Mouse (Mus musculus) 416B (cell line): ENCODE measurements around the gene Lipn.

Experiments used
- DNase-seq: peaks from one replicate; pipeline ENCODE4 v3.0.0; 2011; ENCODE audit warnings: low read depth

Gene Lipn

DNA sequence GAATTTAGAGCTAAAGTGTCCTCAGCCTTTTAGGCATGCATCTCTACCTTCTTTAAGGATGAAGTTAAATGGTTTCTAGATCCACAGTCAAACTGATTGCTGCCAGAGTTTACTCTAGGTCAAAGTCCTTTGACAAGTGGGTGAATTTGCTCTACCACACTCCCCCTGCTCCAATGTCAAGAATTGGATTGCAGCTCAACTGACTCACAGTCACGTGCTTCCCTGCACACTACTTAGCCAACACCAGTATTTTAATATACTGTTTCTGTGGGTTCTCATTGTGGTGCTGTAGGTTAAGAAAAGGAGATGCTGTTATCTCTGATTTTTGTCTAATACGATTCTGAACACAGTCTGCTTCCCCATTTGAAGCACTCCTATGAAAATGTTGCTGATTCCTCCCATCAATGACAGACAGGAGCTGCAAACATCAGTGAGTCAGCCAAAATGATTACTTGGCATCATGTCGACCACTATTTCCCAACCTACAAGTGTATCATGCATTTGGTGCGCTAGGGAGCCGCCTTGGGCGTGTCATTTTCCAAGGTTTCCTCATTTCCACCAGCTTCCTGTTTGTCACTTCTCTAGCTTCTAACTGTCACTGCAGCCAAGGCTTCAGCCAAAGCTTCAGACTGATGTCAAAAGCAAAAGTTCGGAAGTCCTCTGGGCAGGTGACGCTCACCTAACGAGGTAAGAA is at the start of gene Lipn:
TSS of gene Lipn (plus strand) at position 580 of the 694 bp plus-strand sequence.
- DNase-seq, result peak; percentile 59

DNA sequence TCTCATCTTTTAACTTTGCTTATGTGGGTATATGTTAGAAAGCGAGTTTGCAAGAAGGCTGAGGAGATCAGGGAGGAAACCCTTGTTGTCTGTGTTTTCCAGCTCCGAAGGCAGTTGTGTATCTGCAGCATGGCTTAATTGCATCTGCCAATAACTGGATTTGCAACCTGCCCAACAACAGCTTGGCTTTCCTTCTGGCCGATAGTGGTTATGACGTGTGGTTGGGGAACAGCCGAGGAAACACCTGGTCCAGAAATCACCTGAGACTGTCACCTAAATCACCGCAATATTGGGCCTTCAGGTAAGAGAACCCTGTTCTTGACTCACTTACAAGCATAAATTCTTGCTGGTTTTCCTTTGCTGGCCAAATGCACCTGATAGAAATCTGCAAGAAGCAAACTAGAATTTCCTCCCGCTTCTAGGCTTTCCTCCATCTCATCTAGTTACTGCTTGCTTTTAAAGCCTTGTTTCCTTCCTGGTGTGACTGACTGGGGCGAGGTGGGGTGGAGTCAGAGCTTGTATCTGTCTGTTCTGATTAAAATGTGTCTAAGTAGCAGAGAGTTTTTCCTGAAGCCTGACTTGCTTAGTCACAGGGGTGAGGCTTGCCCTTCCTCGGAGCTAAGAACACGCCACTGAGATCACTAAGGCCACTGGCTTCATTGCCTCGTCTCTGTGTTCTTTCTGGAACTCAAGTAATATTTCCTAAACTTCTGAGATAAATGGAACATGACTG is 45.6 kb upstream of the Lipn start:
- DNase-seq, result peak; percentile 15

DNA sequence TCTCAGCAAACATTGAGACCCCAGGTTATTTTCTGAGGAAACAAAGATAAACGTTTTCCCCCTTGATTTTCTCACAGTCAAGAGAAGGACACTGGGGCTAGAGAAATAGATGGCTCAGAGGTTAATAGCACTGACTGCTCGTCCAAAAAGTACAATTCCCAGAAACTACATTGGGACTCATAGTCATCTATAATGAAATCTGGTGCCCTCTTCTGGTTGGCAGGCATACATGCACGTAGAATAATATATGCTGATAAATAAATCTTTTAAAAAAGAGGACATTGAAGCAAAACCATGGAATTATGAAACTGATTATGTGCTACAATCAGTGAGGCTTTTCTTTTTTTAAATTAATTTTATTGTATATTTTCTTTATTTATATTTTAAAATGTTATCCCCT is 44.4 kb upstream of the Lipn start:
- peak; percentile 38 for DNase-seq

DNA sequence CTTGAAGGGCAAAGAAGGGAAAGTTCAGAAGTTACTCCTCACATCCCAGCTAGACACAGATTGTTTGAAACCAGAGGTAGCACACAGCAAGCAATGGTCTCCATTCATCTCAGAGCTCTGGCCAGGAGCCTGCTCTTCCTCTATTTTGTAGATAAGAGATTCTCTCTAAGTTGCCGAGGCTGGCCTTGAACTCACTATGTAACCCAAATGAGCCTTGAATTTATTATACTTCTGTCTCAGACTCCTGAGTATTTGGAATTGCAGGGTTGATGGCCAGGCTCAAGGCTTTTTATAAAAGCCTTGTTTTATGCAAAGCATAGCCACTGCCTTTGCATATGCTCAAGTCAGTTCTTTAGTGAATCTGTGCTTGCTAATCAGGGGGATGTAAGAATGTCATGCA is 27.4 kb upstream of the Lipn start:
- DNase-seq, result no peak

DNA sequence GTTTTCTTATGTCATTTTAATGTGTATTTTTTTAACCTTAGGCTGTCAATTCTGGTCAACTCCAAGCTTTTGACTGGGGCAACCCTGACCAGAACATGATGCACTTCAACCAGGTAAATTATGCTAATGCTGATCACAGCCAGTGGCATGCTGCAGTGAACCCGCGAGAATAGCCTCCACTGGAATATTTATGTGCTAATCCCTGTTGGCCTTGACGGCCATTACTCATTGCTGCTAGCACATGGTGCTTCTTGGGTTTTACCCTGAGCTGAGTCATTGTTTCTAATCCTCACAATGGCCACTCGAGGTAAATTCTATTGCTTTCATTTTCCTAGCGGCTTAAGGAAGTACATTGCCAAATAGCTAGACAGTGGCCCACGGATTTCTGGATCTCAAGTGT is 24.1 kb upstream of the Lipn start:
- peak; percentile 45 for DNase-seq

DNA sequence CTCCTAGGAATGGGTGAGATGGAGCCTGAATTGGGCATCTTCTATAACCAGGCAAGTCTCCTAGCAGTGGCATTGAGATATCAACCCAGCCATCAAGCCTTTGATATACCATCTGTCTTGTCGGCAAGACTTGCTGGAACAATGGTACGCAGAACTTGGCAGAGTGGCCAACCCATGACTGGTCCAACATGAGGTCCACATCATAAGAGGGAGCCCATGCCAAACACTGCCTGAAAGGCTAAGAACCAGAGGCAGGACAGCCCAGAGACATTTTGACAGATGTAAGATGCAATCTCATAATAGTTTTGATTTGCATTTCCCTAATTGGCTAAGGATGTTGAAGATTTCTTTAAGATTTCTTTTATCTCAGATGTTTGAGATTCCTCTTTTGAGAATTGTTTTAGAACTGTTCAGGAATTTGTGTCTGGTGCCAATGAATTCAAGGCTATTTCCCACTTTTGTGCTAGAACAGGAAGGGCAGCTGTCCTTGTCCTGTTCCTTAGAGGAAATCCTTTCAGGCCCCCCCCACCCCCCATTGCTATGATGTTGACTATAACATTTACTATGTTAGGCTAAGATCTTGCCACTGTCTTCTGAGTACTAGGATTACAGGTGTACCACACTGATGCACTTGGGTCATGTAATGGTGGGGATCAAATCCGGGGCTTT is 17.7 kb upstream of the Lipn start:
- DNase-seq, result no peak

DNA sequence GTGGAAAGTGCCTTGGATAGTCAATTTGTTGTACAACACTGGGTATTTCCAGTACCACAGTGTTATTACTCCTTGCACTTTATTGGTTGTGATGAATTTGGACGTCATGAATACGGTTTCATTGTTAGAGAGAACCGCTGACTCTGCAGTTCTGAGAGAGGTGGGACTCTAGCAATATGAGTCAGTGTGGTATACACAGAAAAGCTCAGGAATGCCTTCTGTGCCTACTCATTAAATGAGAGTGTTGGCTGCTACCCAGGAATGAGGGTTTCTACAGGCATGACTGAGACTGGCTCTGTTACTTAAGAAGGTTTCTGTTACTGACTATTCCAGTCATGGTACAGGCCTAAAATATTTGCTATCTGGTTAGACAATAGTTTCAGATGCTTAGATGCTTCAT is 15.7 kb upstream of the Lipn start:
- DNase-seq, result no peak

DNA sequence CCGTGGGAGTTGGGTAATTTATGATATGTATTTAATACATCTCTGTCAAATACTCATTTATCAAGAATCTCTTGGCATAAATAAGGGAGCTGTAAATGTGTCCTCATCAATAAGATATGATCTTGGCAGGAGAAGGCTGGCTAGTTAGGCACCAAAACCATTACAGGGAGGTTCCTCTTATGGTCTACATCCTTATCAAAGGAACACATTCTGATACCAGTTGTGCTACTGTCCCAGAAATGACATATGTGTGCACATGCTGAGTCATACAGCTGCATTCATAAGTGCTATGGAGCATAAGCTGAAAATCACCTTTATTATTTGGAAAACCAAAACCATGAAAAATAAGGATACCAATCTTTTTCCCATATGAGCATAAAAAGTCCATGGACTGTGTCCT is 3.6 kb upstream of the Lipn start:
- no peak for DNase-seq

DNA sequence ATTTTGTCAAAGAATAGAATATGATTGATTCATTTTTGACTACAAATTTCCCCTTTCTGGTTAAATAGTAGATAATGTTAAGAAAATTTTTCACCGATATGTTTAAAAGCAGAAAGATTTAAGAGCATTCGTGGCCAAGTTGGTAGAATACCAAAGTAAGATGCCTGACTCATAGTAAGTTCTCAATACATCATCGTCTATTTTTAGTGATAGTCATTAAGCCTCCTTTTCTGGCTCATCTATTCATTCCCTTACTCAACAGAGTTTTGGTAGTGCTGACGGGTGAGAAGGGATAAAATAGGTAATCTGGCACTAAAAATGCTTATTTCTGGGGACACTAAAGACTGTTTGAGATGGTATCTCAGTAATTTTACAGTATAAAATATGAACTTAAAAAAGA is 3.1 kb upstream of the Lipn start:
- no peak for DNase-seq

DNA sequence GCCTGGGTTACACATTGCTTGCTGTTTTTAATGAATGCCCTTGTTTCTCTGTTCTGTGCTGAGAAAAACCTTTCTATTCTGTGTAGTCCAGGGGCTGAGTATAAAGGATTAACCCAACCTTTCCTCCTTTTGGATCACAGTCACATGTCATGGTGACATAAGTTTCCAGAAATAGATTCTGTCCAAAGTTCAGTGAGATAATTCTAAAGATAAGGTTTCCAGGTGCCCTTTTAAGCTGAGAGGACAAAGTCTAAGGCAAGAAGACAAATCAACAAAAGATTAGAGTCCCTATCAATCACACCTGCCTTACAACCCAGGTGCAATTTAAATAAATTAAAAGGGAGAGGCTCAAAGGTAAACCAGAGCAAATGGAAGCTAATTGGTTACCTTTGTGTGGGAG is 7.1 kb downstream of the Lipn start:
- no peak for DNase-seq

DNA sequence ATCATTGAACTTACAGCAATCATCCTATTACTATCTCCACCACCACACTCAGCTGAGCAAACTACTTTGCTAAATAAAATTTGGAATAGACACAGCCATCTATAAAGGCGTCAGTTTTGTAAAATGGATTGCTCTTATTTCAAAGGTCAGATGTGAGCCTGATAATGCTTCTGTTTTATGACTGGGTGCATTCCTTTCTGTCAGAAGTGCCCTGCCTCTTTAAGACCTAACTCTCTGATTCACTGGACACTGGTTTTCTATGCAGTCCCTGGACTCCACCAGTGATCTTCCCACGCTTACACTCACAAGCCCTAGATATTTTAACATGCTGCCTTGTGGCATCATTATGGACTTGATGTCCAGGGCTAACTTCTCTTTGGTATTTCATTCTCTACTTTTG is 11.0 kb downstream of the Lipn start:
- DNase-seq, result no peak

DNA sequence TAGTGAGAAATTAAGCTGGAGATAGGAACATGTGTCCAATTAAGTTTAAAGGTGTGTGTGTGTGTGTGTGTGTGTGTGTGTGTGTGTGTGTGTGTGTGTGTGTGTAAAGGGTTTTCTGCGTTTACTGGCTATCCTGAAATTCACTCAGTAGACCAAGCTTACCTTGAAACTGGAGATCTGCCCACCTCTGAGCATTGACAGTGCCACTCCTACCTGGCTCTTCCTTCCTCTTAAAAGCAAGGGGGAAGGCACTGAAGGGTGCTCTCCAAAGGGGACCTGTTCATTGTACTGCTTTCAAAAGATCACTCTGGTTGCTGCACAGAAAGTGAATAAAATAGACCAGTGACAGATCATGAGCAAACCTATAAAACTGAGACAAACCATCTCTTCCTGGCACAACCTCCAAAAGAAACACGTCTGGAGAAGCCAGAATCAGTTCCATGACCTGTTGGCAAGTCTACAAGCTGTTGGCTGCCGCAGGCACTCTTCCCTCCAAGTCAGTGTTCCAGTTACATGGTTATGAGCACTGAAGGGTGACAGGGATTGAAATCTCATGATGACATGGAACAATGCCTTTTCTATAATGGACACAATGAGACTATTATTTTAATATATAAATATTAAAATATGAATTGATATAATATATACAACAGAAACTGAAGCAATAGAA is 22.0 kb downstream of the Lipn start:
- no peak for DNase-seq

DNA sequence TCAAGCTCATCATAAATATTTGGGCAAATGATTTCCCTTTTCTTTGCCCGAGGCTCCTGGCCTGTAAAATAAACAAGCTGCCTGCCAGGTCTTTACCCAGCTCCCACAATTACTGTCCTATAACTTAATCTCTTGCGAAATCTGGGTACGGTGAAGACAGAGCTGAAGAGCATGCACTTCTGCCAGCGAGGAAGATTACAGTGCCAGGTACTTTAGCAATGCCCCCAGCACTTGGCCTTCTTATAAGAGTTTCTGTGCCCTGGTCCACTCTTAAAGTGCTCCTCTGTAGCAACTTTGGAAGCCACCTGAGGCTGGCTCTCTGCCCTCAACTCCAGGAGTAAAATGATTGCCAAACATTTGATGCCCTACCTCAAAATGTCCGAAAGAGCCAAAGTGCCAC is 28.2 kb downstream of the Lipn start:
- DNase-seq, result no peak

DNA sequence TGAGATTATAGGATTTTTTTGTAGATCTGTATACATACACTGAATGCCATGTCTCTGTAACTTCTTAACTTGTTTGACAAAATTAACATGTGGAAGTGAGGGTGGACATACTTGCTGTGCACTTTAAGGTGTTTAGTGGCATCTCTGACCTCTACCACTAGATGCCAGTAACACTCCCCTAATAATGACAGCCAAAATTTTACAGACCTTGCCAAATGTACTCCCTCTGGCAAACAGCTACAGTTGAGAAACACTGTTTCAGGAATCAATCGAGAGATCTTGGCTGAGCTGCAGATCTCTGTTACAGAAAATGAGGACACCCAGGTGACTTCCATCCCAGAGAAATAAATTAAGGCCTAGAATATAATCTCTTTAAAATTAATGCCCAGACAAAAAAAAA is 29.1 kb downstream of the Lipn start:
- peak; percentile 13 for DNase-seq

DNA sequence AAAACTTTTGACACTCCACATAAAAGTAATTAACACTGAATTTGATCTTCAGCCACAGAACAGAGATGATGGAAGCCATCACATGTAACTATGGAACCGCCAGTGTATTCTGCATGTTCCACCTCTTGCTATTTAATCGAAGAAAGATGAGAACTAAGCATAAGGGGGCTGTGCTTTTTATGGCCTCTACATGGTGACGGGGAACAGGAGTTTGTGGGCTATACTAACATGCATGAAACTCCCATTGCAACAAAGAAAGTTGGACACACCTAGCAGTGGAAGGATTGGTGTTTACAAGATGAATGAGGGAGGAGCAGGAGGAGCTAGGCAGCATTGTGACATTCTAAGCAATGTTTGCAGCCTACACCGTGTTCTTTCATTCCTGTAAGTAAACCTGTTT is 33.5 kb downstream of the Lipn start, which contains the start of gene Lipm:
TSS of gene Lipm (plus strand) at position 301 of the 400 bp plus-strand sequence.
- DNase-seq, result no peak

DNA sequence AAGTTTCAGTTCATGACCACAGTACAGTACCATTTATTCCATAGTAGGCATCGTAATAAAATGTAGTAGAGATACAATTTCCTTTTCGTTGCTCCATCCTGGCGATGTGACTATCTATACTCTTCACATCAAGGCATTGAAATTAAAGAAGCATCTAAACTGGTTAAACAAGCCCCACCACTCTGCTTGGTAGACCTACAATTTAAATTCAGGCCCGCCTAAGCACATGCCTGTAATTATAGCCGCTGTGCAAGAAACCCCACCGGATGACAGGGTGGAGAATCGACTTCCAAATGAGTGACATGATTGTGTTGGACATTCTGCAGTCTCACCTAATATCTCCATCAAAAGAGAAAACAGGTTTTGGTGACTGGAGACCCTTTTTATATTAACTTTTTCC is 34.7 kb downstream of the Lipn start:
- no peak for DNase-seq

DNA sequence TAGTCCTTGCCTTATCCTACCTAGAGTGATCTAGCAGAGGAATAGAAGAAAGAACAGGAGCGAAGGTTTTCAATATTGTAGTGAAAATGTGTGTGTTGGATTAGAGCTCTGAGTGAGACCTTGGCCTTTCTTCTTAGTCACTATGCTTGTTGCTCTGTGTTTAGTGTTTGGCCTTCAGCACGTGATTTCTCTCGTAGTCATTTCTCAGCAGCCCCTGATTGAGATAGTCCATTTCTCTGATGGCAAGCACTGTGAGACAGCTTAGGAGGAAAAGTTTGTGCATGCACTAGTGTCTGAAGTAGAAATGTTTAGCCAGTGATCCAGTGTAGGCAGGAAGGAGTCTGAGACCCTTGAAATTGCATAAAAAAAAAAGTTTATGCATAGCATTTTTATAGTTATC is 37.7 kb downstream of the Lipn start:
- no peak for DNase-seq

DNA sequence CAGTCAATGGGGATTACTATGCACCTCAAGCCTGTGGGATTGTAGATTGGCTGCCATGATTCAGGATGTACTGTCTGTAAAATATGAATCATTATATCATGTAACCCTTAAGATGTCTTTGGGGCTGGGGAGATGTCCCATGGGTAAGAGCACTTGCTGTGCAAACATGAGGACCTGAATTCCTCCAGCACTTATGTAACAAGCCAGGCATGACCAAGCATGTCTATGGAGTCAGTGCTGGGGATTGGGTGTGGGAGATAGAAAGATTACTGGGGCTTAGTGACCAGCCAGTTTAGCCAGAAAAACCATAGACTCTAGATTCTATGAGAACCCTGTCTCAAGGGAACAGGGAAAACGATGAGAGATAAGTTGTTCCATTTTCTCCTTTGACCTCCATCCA is 51.9 kb downstream of the Lipn start:
- DNase-seq, result no peak

DNA sequence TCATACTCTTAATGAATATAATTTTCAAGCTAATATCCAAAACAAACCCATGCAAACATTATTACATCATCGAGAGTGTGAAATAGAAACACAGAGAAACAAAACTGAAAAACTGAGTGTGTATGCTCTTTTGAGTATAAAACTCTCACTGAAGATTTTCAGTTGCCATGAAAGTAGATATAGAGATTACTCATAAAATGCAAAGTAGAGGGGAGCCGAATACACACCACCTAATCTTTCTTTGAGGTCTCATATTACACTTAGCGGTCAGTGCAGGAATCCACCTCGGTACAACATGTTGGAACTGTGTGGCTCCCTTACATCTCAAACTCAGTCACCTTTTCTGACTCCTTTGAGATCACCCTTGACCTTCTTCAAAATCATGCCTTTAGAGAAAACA is 52.5 kb downstream of the Lipn start:
- DNase-seq, result no peak

DNA sequence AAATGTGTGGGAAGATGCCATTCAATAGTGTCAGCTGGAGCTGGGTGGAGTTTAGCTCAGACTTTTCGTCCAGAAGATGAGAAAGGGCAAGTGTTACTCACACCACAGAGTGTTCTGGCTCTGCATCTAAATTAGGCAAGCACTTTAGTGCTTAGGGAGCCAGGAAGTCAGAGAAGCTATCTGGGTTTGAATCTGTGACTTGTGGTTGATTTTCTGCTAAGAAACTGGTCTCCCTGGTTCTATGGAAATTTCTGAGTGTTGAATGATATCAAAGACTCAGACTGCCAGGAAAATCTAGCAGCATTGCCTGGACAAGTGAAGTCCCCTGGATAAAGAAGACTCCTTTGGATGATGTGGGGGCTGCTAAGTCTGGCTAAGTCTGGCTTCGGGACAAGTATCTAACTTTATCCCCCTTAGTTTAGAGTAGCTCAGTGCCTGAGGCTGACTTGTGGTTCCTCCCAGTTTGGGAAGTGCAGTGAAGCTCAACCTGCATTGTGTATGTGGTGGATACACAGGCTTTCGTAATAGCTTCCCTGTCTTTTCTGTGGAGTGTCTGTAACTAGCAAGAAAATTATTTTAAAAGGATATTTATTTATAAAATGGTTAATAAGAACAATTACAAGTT is 53.1 kb downstream of the Lipn start:
- DNase-seq, result peak; percentile 70
